Mouse (Mus musculus) testis, adult 2 months (tissue): ENCODE results near the gene Ifitm1.

ENCODE experiments used
- CTCF ChIP-seq: fragments of 200-500 bp; IDR thresholded peaks from 2 replicates; pipeline ENCODE4 v1.5.1; 2012; ENCODE audit warnings: low read depth, mild to moderate bottlenecking, inconsistent platforms, low read length, moderate library complexity; ENCODE audit not compliant: control insufficient read depth, insufficient read depth, insufficient replicate concordance
- POLR2A ChIP-seq: fragments of 200-500 bp; IDR thresholded peaks from 2 replicates; pipeline ENCODE4 v1.6.1; 2012; ENCODE audit warnings: low read depth, mild to moderate bottlenecking, inconsistent platforms, low read length, moderate library complexity; ENCODE audit not compliant: control insufficient read depth

GRCm38 (mm10) chr7:140989022-140989421, 22.0 kb downstream of the Ifitm1 start:
- TF ChIP-seq CTCF, result no peak
- no peak for TF ChIP-seq POLR2A
